Mouse (Mus musculus) liver, postnatal 0 days (tissue): ENCODE measurements at regions not wholly inside any gene's neighbourhood (a gene's known extent, or its start where the extent isn't known, plus 50 kb on each side); places are given as distances from the start of the nearest gene placed in this dataset.

ENCODE experiments used
- ATAC-seq: fragments of 200-750 bp; cut with Nextera tagmentation; 2 replicates; pipeline ENCODE4 v1.8.0; 2017; ENCODE audit warnings: mild to moderate bottlenecking, moderate library complexity
- DNase-seq: peaks from one replicate; pipeline ENCODE4 v3.0.0-alpha.2; 2016
- H3K27ac ChIP-seq: fragments of 300-500 bp; sonication (generic); 2 replicates; pipeline ENCODE4 v1.5.1; 2014; ENCODE audit warnings: antibody characterized with exemption, moderate library complexity, mild to moderate bottlenecking, low read depth
- H3K27me3 ChIP-seq: fragments of 300-500 bp; sonication (generic); 2 replicates; pipeline ENCODE4 v1.6.1; 2014; ENCODE audit warnings: low read length, control low read depth, mixed read lengths; ENCODE audit not compliant: insufficient read depth
- H3K36me3 ChIP-seq: fragments of 300-500 bp; sonication (generic); replicated peaks from 2 replicates; pipeline ENCODE4 v1.6.1; 2014; ENCODE audit warnings: mild to moderate bottlenecking, control low read depth, low read length, moderate library complexity, mixed read lengths; ENCODE audit not compliant: insufficient read depth
- H3K4me1 ChIP-seq: fragments of 300-500 bp; sonication (generic); 2 replicates; pipeline ENCODE4 v1.6.1; 2014; ENCODE audit warnings: antibody characterized with exemption, mild to moderate bottlenecking, control low read depth; ENCODE audit not compliant: insufficient read depth
- H3K4me2 ChIP-seq: fragments of 300-500 bp; sonication (generic); 2 replicates; pipeline ENCODE4 v1.6.1; 2014; ENCODE audit warnings: low read depth, mild to moderate bottlenecking, low read length, moderate library complexity, mixed read lengths
- H3K4me3 ChIP-seq: fragments of 300-500 bp; sonication (generic); 2 replicates; pipeline ENCODE4 v1.5.1; 2014; ENCODE audit warnings: low read depth, low read length
- H3K9ac ChIP-seq: fragments of 300-500 bp; sonication (generic); replicated peaks from 2 replicates; pipeline ENCODE4 v1.6.1; 2014; ENCODE audit warnings: mild to moderate bottlenecking, moderate library complexity
- H3K9me3 ChIP-seq: fragments of 300-500 bp; sonication (generic); 2 replicates; pipeline ENCODE4 v1.6.1; 2016; ENCODE audit warnings: mild to moderate bottlenecking, control low read depth, low read length, mixed read lengths
- CTCF ChIP-seq: sonication (generic); IDR thresholded peaks from 2 replicates; pipeline ENCODE4 v1.5.1; 2016; ENCODE audit warnings: antibody characterized with exemption, low read depth
- EP300 ChIP-seq: IDR thresholded peaks from 2 replicates; pipeline ENCODE4 v1.6.1; 2016; ENCODE audit warnings: antibody characterized with exemption, low read depth, mild to moderate bottlenecking
- WGBS: fragments of 180-500 bp; shearing (Covaris S2); extraction: QIAGEN DNeasy Blood & Tissue Kit; methylation state at CpG from one replicate; pipeline ENCODE4 v1.1.7; 2014; ENCODE audit not compliant: insufficient replicate concordance; 5-methylcytosine and 5-hydroxymethylcytosine counted together

DNA sequence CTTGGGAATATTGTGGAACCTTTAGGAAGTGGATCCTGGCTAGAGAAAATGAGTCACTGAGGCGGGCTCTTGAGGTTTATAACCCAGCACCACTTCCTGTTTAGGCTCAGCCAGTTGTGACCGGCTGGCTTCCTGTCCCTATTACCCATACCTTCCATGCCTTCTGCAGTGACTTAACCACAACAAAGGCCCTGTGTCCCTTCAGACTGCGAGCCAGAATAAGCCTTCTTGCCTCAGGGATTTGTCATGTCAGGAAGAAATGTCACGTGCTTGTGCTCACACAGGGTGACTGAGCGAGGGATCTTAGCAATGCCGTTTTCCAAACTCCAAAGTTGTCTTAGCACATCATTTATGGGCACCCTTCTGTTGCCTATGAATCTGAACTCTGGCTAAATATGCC, 268.5 kb downstream of the Gadd45g start:
- no peak for DNase-seq
- Histone ChIP-seq H3K27me3 (no peaks in the 10 kb centered on the region), H3K9ac (no peak overlapping the region), H3K9me3 (no peaks in the 10 kb centered on the region), H3K4me3 (no peak overlapping the region), H3K36me3 (no peaks in the 10 kb centered on the region), H3K27ac (no peak overlapping the region), H3K4me2 (no peak overlapping the region), H3K4me1 (no peaks in the 10 kb centered on the region)
- 52% methylated on average over 6 of the region's 6 CpGs for WGBS
- no peak for ATAC-seq
- TF ChIP-seq CTCF (no peak), EP300 (no peak)

DNA sequence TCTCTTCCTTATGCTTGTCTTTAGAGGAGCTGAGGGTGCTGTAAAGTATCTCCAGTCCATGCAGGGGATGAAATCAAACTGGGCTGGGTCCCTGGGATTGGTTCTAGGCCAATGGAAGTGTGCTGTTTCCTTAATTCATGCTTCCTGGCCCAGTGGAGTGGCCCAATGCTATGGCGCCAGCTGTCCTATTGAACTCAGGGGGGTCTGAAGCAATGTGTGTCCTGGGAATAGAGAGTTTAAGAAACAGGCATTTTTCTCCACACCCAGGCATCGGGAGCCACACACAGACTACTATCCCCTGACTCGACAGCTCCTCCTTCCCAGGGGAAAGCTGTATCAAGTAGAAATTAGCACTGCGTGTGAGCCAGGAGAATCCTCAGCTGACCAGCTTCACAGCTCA, 269.8 kb downstream of the Gadd45g start:
- no peak overlapping the region for H3K4me2 ChIP-seq
- H3K4me3 ChIP-seq = no peak overlapping the region
- no peaks in the 10 kb centered on the region for H3K36me3 ChIP-seq
- 79% methylated on average over 4 of the region's 4 CpGs for WGBS
- ATAC-seq = no peak
- no peak overlapping the region for H3K9ac ChIP-seq
- no peak for TF ChIP-seq EP300
- TF ChIP-seq CTCF = no peak
- no peaks in the 10 kb centered on the region for H3K4me1 ChIP-seq
- no peak overlapping the region for H3K27ac ChIP-seq
- no peaks in the 10 kb centered on the region for H3K9me3 ChIP-seq
- no peaks in the 10 kb centered on the region for H3K27me3 ChIP-seq
- DNase-seq = no peak

DNA sequence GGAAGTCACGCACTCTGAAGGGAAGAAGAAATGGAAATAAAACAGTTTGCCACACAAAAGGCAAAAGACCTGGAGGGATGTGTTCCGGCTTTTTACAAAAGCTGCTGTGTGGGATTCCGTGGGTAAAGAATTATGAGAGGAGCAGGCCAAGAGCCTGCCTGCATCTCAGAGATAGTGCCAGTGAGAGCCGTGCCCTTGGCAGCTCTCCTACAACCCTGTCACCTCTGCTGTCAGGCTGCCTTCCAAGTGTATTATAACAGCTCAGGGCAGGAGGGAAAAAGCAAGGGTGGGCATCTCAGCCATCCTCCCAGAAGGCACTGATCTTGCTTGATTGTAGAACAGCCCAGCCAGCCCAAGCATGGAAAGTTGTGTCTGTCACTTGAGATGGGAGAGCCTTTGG, 270.3 kb downstream of the Gadd45g start:
- H3K9me3 ChIP-seq = no peaks in the 10 kb centered on the region
- no peak for DNase-seq
- H3K4me2 ChIP-seq = no peak overlapping the region
- no peak for ATAC-seq
- H3K4me3 ChIP-seq = no peak overlapping the region
- no peaks in the 10 kb centered on the region for H3K4me1 ChIP-seq
- 77% methylated on average over 4 of the region's 4 CpGs for WGBS
- no peak overlapping the region for H3K9ac ChIP-seq
- H3K27me3 ChIP-seq = no peaks in the 10 kb centered on the region
- H3K27ac ChIP-seq = no peak overlapping the region
- TF ChIP-seq CTCF = no peak
- TF ChIP-seq EP300 = no peak
- H3K36me3 ChIP-seq = no peaks in the 10 kb centered on the region

DNA sequence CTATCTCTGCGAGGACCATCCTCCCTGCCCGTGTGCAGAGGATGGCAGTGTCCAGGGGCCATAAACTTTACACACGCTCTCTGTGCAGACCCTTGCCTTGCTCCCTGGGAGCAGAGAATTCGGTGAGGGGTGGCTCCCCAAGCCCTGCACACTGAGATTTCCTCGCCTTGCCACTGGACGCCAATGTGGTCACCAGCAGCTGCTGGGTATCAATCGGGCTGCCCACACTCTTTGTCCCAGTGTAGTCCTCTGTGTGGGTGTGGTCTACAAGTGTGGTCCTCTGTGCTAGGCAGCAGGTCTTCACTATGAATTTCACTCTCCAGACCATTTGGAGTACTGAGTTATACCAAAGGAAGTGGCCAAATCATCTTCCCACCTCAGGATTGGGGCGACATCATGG, 274.3 kb downstream of the Gadd45g start:
- no peak for TF ChIP-seq CTCF
- TF ChIP-seq EP300 = no peak
- Histone ChIP-seq H3K9ac (no peak overlapping the region), H3K4me1 (no peaks in the 10 kb centered on the region), H3K27me3 (no peaks in the 10 kb centered on the region), H3K4me2 (no peak overlapping the region), H3K9me3 (no peaks in the 10 kb centered on the region), H3K4me3 (no peak overlapping the region), H3K36me3 (no peaks in the 10 kb centered on the region), H3K27ac (no peak overlapping the region)
- ATAC-seq (no peak), DNase-seq (no peak)
- WGBS = 77% methylated on average over 8 of the region's 8 CpGs

DNA sequence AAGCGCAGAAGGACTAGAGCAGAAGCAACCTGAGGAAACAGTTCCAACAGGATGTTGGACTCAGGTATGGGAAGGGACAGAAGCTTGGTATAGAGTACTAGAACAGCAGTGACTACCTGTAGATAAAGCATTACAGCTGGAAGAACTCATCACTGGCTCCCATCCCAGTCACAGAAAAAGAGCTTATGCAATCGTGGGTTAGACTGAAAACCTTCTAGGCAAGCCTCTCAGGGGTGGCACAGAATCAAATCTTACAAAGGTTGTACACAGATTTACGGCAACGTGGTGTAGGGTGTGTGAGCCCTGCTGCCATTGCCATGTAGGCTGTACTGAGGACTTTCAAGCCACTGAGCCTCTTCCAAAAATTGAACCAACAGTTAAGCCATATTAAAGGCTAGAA, 278.6 kb downstream of the Gadd45g start:
- no peak overlapping the region for H3K27ac ChIP-seq
- H3K9ac ChIP-seq = no peak overlapping the region
- H3K4me1 ChIP-seq = no peaks in the 10 kb centered on the region
- ATAC-seq = no peak
- H3K36me3 ChIP-seq = no peaks in the 10 kb centered on the region
- DNase-seq = no peak
- no peak for TF ChIP-seq CTCF
- TF ChIP-seq EP300 = no peak
- H3K27me3 ChIP-seq = no peaks in the 10 kb centered on the region
- H3K9me3 ChIP-seq = no peaks in the 10 kb centered on the region
- no peak overlapping the region for H3K4me3 ChIP-seq
- H3K4me2 ChIP-seq = no peak overlapping the region
- WGBS = 64% methylated on average over 4 of the region's 4 CpGs

DNA sequence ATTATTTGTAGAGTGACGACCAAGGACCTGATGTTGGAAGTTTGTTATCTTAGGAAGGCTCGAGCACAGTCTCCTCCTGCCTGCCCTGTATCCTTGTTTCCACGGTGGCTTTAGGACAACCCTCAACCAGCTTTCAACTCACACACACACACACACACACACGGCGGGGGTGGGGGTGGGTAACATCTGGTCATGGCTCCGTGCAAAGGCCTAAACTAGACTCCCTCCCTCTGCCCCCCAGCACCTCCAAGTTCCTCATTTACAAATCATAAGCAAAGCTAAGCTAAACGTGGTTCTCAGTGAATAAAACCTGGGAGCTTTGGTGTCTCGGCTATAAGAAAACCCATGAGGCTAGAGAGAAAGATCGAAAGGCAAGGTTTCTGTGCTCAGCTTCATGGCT, 281.3 kb downstream of the Gadd45g start:
- ATAC-seq = no peak
- 55% methylated on average over 9 of the region's 9 CpGs for WGBS

DNA sequence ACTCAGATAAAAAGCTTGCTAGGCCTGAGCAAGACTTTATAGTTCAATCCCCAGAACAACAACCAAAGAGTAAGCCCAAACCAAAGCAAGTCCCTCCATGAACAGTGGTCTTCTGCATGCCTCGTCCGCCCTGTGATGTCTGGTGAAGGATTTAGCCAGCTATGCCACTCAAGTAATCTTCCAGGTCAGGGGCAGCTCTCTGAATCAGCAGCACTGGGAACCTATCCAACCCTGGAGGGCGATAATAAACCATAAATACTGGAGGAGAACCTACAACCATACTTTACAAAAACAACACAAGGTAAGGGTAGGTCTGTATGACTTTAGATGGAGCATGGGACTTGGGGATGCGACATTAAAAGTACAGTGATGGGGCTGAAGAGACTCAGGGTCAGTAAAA, 283.0 kb downstream of the Gadd45g start:
- H3K4me2 ChIP-seq = no peak overlapping the region
- no peak for ATAC-seq
- H3K9ac ChIP-seq = no peak overlapping the region
- 78% methylated on average over 4 of the region's 4 CpGs for whole genome bisulfite sequencing
- no peaks in the 10 kb centered on the region for H3K36me3 ChIP-seq
- no peaks in the 10 kb centered on the region for H3K27me3 ChIP-seq
- H3K27ac ChIP-seq = no peak overlapping the region
- TF ChIP-seq CTCF (no peak), EP300 (no peak)
- H3K4me1 ChIP-seq = no peaks in the 10 kb centered on the region
- H3K9me3 ChIP-seq = peaks cover 10% of the 10 kb centered on the region
- H3K4me3 ChIP-seq = no peak overlapping the region
- no peak for DNase-seq

More for the DNA sequence above, 281.3 kb downstream of the Gadd45g start:
- no peak overlapping the region for H3K4me3 ChIP-seq
- no peak for TF ChIP-seq EP300
- H3K4me1 ChIP-seq = no peaks in the 10 kb centered on the region
- no peaks in the 10 kb centered on the region for H3K36me3 ChIP-seq
- H3K4me2 ChIP-seq = no peak overlapping the region
- H3K9ac ChIP-seq = no peak overlapping the region
- H3K9me3 ChIP-seq = peaks cover 10% of the 10 kb centered on the region
- H3K27me3 ChIP-seq = no peaks in the 10 kb centered on the region
- no peak overlapping the region for H3K27ac ChIP-seq
- DNase-seq = no peak
